Mouse (Mus musculus) megakaryocyte, embryonic 14.5 days (primary cell): ENCODE measurements around the gene Adam15. TPM values are rescaled to one million over a fixed set of nuclear protein-coding genes. Genes with fewer than 3 reads are reported as not detected.

ENCODE experiments used
- H3K27me3 ChIP-seq: replicated peaks from 2 replicates; pipeline ENCODE3; 2012; ENCODE audit warnings: inconsistent platforms
- H3K36me3 ChIP-seq: replicated peaks from 2 replicates; pipeline ENCODE3; 2012; ENCODE audit warnings: low read length, inconsistent platforms, mixed read lengths
- H3K4me1 ChIP-seq: 2 replicates; pipeline ENCODE4 v1.6.1; 2012; ENCODE audit warnings: inconsistent platforms
- H3K4me3 ChIP-seq: replicated peaks from 2 replicates; pipeline ENCODE3; 2012; ENCODE audit warnings: moderate library complexity, mild to moderate bottlenecking, inconsistent platforms
- H3K9me3 ChIP-seq: 2 replicates; pipeline ENCODE4 v1.6.1; 2012; ENCODE audit warnings: inconsistent platforms
- FLI1 ChIP-seq: IDR thresholded peaks from 2 replicates; pipeline ENCODE4 v1.6.1; 2012; ENCODE audit warnings: low read length, inconsistent platforms, mixed read lengths
- GATA1 ChIP-seq: IDR thresholded peaks from 3 replicates; pipeline ENCODE4 v1.6.1; 2012; ENCODE audit warnings: mixed read lengths, low read length, inconsistent platforms, borderline replicate concordance
- polyA plus RNA-seq: library from polyadenylated mRNA; stranded (reverse); fragments of >175 nt; gene quantifications from 2 replicates; pipeline ENCODE4 v1.2.3, GENCODE M21; 2012; ENCODE audit warnings: low replicate concordance; ENCODE audit not compliant: insufficient read depth

The Adam15 gene
- polyA plus RNA-seq, 1 experiment: 135 TPM

DNA sequence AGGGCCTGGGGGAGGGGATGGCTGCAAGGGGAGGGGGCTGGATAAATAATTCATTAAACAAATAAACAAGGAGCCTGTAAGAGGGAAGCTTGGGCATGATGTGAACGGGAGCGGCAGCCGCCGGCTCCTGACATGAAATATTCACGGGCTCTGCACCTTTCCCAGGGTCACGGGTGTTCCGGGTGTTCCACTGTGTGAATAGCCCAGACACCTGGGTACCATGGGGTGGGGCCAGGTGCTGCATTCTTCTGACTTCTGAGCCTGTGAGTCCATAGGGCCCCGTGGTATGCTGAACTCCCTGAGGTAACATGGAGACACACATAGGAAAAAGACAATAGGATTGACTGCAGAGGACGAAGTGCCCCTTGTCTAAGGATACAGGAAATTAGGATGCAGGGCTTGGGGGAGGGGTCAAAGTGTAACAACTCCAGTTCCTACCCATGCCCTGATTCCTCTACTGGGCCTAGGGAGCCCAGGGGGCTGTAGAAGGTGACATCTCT, 22.4 kb downstream of the Adam15 start:
- no peaks in the 10 kb centered on the region for H3K36me3 ChIP-seq
- H3K4me3 ChIP-seq: no peak overlapping the region
- no peak for TF ChIP-seq GATA1
- no peak for TF ChIP-seq FLI1
- peaks cover 11% of the 10 kb centered on the region for H3K4me1 ChIP-seq
- no peaks in the 10 kb centered on the region for H3K9me3 ChIP-seq
- H3K27me3 ChIP-seq: peaks cover 93% of the 10 kb centered on the region

DNA sequence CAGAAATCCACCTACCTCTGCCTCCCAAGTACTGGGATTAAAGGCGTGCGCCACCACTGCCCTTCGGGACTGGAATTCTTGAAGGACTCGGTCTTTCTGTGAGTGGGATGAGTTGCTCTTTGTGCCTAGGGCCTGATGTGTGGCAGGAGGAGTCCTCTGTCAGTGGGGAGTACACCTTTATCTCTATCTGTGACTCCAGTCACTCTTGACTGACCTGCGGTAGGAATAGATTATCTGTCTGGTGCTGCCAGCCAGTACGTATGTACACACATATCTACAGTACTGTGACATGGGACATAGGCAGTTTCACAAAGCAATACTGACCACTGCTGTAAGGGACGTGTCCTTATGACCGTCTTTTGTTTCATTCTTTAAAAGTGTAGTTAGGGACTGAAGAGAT, 23.9 kb downstream of the Adam15 start:
- peaks cover 93% of the 10 kb centered on the region for H3K27me3 ChIP-seq
- no peaks in the 10 kb centered on the region for H3K36me3 ChIP-seq
- H3K4me1 ChIP-seq: peaks cover 26% of the 10 kb centered on the region
- no peak overlapping the region for H3K4me3 ChIP-seq
- TF ChIP-seq GATA1 (no peak), FLI1 (no peak)
- no peaks in the 10 kb centered on the region for H3K9me3 ChIP-seq

DNA sequence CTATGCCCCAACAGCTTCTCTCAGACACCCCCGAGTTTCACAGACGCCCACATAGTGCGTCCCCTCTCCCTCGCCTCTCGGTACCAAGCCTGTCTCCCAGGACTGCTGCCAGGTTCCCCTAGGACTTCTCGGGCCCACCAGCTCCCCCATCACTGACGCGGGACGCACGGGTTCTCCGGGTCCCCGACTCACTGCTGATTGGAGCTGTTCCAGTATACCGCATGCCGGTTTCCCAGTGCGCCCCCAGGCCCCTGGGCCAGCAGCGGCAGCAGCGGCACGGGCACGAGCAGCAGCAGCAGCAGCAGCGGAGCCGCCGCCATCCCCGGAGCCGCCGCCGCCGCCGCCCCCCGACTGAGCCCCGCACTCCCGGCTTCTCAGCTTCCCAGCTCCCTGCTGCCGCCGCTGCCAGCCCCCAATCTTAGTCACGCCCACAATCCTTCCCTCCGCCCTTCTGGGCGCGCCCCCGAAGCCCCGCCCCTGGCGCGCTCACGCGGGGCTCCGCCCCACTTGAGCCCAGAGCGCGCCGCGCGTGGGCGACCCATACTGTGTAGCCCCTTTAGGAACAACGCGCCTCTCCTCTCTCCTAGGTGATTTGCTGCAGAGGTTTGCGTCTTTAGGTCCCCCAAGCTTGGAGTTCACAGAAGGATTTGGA, 27.2 kb downstream of the Adam15 start, which contains the start of gene Efna3:
Gene Efna3 (minus strand): TSS at position 452 of the 652 bp plus-strand sequence.
- peak within 1 kb of the TSS; percentile 87 for H3K4me3 ChIP-seq
- no peaks in the 10 kb centered on the region for H3K36me3 ChIP-seq
- H3K27me3 ChIP-seq: peaks cover 97% of the 10 kb centered on the region
- peaks cover 42% of the 10 kb centered on the region for H3K4me1 ChIP-seq
- no peak for TF ChIP-seq GATA1
- no peak for TF ChIP-seq FLI1
- no peaks in the 10 kb centered on the region for H3K9me3 ChIP-seq

DNA sequence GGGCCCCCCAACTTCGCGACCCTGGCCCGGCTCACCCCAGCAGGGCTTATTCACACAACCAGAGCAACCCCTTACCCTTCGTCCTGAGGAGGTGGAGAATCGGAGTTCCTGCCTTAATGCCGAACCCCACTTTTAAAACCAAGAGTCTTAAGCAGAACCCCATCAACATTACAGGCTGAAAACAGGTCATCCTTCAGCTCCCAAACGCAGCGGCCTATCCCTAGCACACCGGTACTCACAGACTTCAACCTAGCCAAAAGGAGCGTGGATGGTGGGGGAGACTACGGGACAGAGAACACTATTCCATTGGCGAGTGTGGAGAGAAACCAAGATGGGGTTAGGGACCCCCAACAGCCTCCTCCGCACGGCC, 27.7 kb downstream of the Adam15 start:
- H3K27me3 ChIP-seq: peaks cover 97% of the 10 kb centered on the region

DNA sequence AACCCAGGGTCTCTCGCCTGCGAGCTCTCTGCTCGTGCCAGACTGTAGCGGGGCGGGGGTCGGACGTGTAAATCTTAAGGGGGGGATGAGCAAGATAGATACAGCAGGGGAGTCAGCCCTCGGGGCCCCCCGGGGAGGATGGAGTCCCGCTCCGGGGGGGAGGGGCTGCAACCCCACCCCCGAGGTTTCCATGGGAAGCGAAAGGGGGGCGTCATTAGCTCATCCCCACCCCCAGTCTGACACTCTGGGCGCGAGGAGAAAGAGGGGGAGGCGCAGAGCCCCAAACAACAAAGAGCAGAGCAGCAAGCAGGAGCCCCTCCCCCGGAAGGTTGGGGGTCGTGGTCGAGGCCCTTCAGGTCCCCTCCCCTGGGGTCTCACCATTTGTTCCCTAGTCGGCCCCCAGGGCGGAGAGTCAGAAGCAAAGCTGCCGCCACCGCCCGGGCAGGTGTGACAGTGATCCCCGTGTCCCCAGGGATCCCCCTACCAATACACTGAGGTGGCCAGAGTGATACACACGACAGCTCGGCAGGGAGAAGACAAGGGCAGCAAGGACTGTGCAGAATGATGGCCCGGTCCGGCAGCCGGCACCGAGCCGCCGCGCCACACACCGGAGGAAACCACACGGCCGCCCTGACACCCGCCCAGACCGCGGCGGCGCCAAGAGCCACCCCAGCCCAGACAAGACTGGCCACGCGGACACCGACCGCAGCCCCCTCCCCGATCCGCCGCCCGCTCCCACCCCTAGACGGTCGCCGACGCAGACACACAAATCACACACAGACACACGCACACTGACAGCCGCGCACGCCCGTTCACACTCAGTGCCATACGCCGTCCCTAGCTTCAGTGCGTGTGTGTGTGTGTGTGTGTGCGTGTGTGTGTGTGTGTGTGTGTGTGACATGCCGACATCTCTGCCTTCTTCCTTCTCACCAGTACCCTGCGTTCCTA, 28.3 kb downstream of the Adam15 start:
- no peaks in the 10 kb centered on the region for H3K9me3 ChIP-seq
- peak overlapping the region; percentile 87 for H3K4me3 ChIP-seq
- peaks cover 97% of the 10 kb centered on the region for H3K27me3 ChIP-seq
- H3K4me1 ChIP-seq: peaks cover 51% of the 10 kb centered on the region
- no peak for TF ChIP-seq FLI1
- TF ChIP-seq GATA1: no peak
- H3K36me3 ChIP-seq: no peaks in the 10 kb centered on the region

More for the DNA sequence above, 27.7 kb downstream of the Adam15 start:
- peak overlapping the region; percentile 87 for H3K4me3 ChIP-seq
- H3K36me3 ChIP-seq: no peaks in the 10 kb centered on the region
- H3K4me1 ChIP-seq: peaks cover 44% of the 10 kb centered on the region
- H3K9me3 ChIP-seq: no peaks in the 10 kb centered on the region
- TF ChIP-seq GATA1: no peak
- no peak for TF ChIP-seq FLI1

DNA sequence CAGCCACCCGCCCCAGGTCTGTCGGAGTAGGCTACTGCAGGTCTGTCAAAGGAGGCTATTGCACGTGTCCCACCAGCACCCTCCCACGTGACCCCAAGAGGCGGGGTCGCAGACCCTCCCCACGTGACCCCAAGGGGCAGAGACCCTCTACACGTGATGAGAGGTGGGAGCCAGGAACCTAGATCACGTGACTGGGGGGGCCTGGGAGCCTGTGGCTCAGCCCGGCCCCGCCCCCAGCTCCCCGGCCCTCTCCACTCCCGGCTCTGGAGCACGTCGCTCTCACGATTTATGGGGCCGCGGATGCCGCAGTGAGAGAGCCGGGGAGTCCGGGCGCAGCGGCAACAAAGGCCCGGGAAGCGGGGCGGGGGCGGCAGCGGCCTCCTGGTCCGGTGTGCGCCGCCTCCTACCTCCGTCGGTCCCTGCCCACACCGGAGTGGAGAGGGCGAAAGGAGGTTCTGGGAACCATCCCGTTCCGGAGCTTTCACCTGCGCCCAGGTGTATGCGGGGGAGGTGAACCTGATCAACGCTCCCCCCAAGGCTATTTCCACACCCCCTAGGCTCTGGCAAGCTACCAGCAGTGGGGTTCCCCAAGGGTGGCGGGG, 29.1 kb downstream of the Adam15 start:
- Histone ChIP-seq H3K4me1 (peaks cover 58% of the 10 kb centered on the region), H3K27me3 (peaks cover 97% of the 10 kb centered on the region), H3K4me3 (peak overlapping the region; percentile 62), H3K9me3 (no peaks in the 10 kb centered on the region), H3K36me3 (no peaks in the 10 kb centered on the region)
- TF ChIP-seq FLI1 (no peak), GATA1 (no peak)

DNA sequence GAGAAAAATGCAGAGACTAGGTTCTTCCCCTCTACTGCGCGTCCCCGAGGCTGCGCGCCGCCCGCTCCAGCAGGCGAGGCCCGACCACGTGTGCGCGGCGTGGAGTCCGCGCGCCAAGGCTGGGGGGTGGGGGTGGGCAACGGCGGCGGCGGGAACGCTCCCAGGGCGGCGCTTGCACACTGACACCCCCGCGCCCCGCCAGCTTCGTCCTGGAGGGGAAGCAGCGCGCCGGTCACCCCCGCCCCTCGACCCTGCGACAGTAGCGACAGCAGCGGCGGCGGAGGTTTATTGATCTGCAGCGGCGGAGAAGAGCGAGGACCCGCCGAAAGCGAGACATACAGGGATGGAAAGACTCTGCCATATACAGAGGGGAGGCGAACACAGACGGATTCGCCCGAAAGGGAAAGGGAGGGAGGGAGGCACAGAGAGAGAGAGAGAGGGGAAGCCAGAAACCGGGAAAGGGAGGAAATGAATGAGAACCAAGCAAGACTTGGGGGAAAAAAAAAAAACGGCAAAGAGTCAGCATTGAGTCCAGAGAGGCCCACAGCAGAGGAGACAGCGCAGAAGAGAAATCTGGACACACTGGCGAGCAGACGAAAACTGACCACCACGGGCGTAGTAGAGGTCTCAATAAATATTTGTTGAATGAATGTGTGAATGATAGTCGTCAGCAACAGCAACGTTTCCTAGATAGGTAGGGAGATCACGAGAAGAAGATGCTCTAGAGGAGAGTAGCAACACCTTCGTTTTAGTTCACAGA, 30.0 kb downstream of the Adam15 start:
- peaks cover 68% of the 10 kb centered on the region for H3K4me1 ChIP-seq
- peaks cover 95% of the 10 kb centered on the region for H3K27me3 ChIP-seq
- H3K4me3 ChIP-seq: peak overlapping the region; percentile 80
- no peaks in the 10 kb centered on the region for H3K9me3 ChIP-seq
- no peak for TF ChIP-seq GATA1
- TF ChIP-seq FLI1: no peak
- no peaks in the 10 kb centered on the region for H3K36me3 ChIP-seq

DNA sequence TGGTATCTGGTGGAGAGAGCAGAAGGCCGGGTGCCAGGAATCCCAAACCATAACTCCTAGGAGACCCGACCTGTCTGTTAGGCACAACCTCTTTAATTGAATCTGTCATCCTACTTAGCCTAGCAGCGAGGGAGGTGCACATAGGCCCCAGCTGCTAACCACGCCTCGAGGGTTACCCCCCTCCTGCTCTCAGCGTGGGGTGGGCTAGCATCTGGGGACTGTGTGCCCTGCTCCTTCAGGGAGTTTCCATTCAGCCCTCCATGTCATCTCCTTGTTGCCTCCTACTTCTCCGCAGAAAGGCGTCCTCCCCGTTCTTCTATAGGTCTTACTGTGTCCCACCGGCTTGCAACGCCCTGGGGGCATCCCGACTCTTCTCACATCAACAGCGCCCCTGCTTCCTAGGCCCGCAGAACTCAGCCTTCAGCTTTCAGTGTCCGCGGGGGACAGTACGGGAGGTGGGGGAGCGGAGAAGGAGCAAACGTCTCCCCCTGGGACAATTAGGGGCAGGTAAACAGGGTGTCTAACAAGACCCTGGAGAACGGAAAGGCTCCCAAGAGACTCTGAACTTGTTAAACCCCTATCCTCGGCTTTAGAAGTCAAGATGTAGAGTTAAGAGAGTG, 30.7 kb downstream of the Adam15 start:
- Histone ChIP-seq H3K4me3 (no peak overlapping the region), H3K4me1 (peaks cover 69% of the 10 kb centered on the region), H3K36me3 (no peaks in the 10 kb centered on the region), H3K9me3 (no peaks in the 10 kb centered on the region), H3K27me3 (peaks cover 97% of the 10 kb centered on the region)
- TF ChIP-seq FLI1 (no peak), GATA1 (no peak)

DNA sequence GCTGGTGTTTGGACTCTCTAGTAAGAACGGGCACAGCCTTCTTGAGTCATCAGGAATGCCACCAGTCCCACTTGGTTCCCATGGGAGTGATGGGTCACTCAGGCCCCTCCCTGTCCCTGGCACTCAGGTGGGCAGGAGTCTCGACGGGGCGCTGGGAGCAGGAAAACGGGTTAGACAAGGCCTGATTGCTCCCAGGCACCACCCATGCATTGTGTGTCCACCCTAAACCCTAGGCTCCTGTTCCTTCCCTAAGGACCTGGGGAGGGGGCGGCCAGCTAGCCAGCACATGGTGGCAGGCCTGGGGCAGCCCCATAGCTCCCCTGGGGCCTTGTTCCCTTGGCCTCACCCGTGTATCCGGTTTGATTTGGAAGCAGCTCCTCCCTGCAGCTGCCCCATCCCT, 31.5 kb downstream of the Adam15 start:
- TF ChIP-seq GATA1 (no peak), FLI1 (no peak)
- peaks cover 96% of the 10 kb centered on the region for H3K27me3 ChIP-seq
- peaks cover 69% of the 10 kb centered on the region for H3K4me1 ChIP-seq
- no peaks in the 10 kb centered on the region for H3K36me3 ChIP-seq
- H3K4me3 ChIP-seq: no peak overlapping the region
- H3K9me3 ChIP-seq: no peaks in the 10 kb centered on the region
